Mouse (Mus musculus) stomach, postnatal 0 days (tissue): Measurements from ENCODE around the gene Itga10.
"Not testable (repeated sequence)": the region's sequence is repeated elsewhere in the genome, so short reads cannot be mapped to it uniquely, and the experiment has no call there.

Experiments used
- CTCF ChIP-seq: IDR thresholded peaks from 2 replicates; pipeline ENCODE4 v1.5.1; 2016; ENCODE audit warnings: antibody characterized with exemption, low read depth, mild to moderate bottlenecking, moderate library complexity
- EP300 ChIP-seq: optimal IDR thresholded peaks from 2 replicates; pipeline ENCODE3; 2016; ENCODE audit warnings: antibody characterized with exemption

DNA sequence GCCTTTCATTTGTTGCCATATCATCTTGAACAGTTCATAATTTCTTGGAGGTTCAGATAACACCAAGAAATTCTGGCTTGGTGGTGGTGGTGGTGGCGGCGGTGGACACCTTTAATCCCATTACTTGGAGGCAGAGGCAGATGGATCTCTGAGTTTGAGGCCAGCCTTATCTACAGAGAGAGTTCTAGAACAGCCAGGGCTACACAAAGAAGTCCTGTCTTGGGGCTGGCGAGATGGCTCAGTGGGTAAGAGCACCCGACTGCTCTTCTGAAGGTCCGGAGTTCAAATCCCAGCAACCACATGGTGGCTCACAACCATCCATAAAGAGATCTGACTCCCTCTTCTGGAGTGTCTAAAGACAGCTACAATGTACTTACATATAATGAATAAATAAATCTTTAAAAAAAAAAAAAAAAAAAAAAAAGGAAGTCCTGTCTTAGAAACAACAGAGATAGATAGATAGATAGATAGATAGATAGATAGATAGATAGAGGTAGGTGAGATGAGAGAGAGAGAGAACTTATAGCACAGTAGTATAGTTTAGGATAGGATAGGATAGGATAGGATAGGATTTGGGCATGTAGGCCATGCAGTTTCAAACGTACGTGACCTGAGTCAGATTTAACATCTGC lies 20.5 kb downstream of the Itga10 start:
- TF ChIP-seq CTCF, EP300: not testable (repeated sequence)
